Mouse (Mus musculus) liver, embryonic 14.5 days (tissue): ENCODE results near the gene Necab3. TPM values are rescaled to one million over a fixed set of nuclear protein-coding genes. Genes with fewer than 3 reads are reported as not detected.

Experiments used
- ATAC-seq: fragments of 200-750 bp; cut with Nextera tagmentation; 2 replicates; pipeline ENCODE4 v1.8.0; 2017; ENCODE audit warnings: moderate number of reproducible peaks, mild to moderate bottlenecking, moderate library complexity; ENCODE audit not compliant: insufficient read depth
- DNase-seq, 3 experiments: peaks; one replicate each; pipeline ENCODE4 v3.0.0-alpha.2; 2012 to 2013; ENCODE audit warnings: low read depth in 3 of 3, low spot score in 3 of 3
- H3K27ac ChIP-seq: fragments of 300-500 bp; sonication (generic); 2 replicates; pipeline ENCODE4 v1.5.1; 2014; ENCODE audit warnings: moderate library complexity, mild to moderate bottlenecking, control low read depth, inconsistent platforms
- H3K27me3 ChIP-seq: fragments of 300-500 bp; sonication (generic); 2 replicates; pipeline ENCODE4 v1.6.1; 2014; ENCODE audit warnings: mild to moderate bottlenecking, low read length, moderate library complexity; ENCODE audit not compliant: control insufficient read depth, insufficient read depth
- H3K36me3 ChIP-seq: fragments of 300-500 bp; sonication (generic); replicated peaks from 2 replicates; pipeline ENCODE4 v1.6.1; 2014; ENCODE audit warnings: low read depth; ENCODE audit not compliant: control insufficient read depth, insufficient read depth
- H3K4me1 ChIP-seq, 2 experiments: fragments of 200-500 bp in 1 of 2; fragments of 300-500 bp in 1 of 2; sonication (generic) in 1 of 2; replicated peaks; 2 replicates each; pipeline ENCODE4 v1.6.1; 2012 to 2014; ENCODE audit warnings: antibody characterized with exemption in 1 of 2, inconsistent platforms in 1 of 2, low read length in 1 of 2; ENCODE audit not compliant: control insufficient read depth in 2 of 2, insufficient read depth in 2 of 2
- H3K4me2 ChIP-seq: fragments of 300-500 bp; sonication (generic); 2 replicates; pipeline ENCODE4 v1.6.1; 2014; ENCODE audit warnings: low read depth, mild to moderate bottlenecking, control low read depth, moderate library complexity
- H3K4me3 ChIP-seq, 2 experiments: fragments of 200-500 bp in 1 of 2; fragments of 300-500 bp in 1 of 2; sonication (generic) in 1 of 2; 2 replicates each; pipeline ENCODE4 v1.5.1; 2012 to 2014; ENCODE audit warnings: low read depth in 2 of 2, low read length in 2 of 2, mild to moderate bottlenecking in 2 of 2, control low read depth in 1 of 2, inconsistent platforms in 1 of 2, moderate library complexity in 1 of 2; ENCODE audit not compliant: insufficient read depth in 1 of 2
- H3K9ac ChIP-seq: fragments of 300-500 bp; sonication (generic); replicated peaks from 2 replicates; pipeline ENCODE4 v1.6.1; 2014; ENCODE audit warnings: mild to moderate bottlenecking, control low read depth, moderate library complexity
- H3K9me3 ChIP-seq: fragments of 300-500 bp; sonication (generic); 2 replicates; pipeline ENCODE4 v1.6.1; 2016; ENCODE audit warnings: low read length, mixed read lengths; ENCODE audit not compliant: control insufficient read depth
- CTCF ChIP-seq: IDR thresholded peaks from 2 replicates; pipeline ENCODE4 v1.5.1; 2016; ENCODE audit warnings: antibody characterized with exemption, low read depth, control low read depth
- EP300 ChIP-seq: IDR thresholded peaks from 2 replicates; pipeline ENCODE4 v1.6.1; 2016; ENCODE audit warnings: antibody characterized with exemption, low read depth
- WGBS: fragments of 180-500 bp; shearing (Covaris S2); extraction: QIAGEN DNeasy Blood & Tissue Kit; methylation state at CpG from one replicate; pipeline ENCODE4 v1.1.7; 2014; ENCODE audit not compliant: insufficient replicate concordance; 5-methylcytosine and 5-hydroxymethylcytosine counted together
- polyA plus RNA-seq, 2 experiments: library from polyadenylated mRNA; depleted of rRNA in 1 of 2; stranded (reverse) in 1 of 2; unstranded in 1 of 2; fragments of >200 nt; fragmentation: Nextera tagmentation in 1 of 2; extraction: Ambion mirVana in 1 of 2; gene quantifications; 2 replicates each; pipeline versions ENCODE4 v1.2.1 to v1.2.3; 2012 to 2014

The Necab3 gene
- polyA plus RNA-seq, 2 experiments = 0.80 to 0.96 TPM

DNA sequence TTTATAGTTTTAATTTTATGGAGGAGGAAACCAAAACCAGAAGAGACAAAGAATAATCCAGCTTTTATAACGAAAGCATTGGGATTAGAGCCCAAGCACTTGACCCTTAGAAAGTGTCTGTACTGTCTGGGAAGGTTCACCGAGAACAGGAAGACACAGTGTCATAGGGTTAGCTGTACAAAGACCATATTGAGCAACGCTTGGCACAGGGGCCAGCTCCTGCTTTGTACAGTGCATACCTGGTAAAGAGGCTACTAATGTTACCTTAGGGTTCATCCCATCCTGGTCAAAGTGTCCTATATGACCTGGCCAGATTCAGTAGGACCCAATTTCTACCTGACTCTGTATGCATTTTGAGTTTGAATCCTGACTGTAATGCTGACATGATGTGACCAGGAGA lies 42.6 kb upstream of the Necab3 start:
- ATAC-seq (no peak), DNase-seq (no peak)
- H3K4me3 ChIP-seq = no peak overlapping the region
- no peaks in the 10 kb centered on the region for H3K36me3 ChIP-seq
- H3K9ac ChIP-seq = no peak overlapping the region
- no peaks in the 10 kb centered on the region for H3K27me3 ChIP-seq
- no peak overlapping the region for H3K27ac ChIP-seq
- no peaks in the 10 kb centered on the region for H3K9me3 ChIP-seq
- H3K4me2 ChIP-seq = peak overlapping the region; percentile 13; the same call in 1 of the 2 replicates
- TF ChIP-seq CTCF = no peak
- no peak for TF ChIP-seq EP300
- peaks cover 14 to 21% of the 10 kb centered on the region in 2 experiments for H3K4me1 ChIP-seq
- 68% methylated on average over 3 of the region's 3 CpGs for WGBS

- H3K9me3 ChIP-seq = no peaks in the 10 kb centered on the region
- 57% methylated on average over 6 of the region's 6 CpGs for WGBS
- no peaks in the 10 kb centered on the region for H3K27me3 ChIP-seq
- H3K36me3 ChIP-seq = no peaks in the 10 kb centered on the region; the same call in 1 of the 2 replicates
- no peak for DNase-seq
- ATAC-seq = no peak
- H3K4me3 ChIP-seq = no peak overlapping the region
- TF ChIP-seq EP300 = no peak
- peak; percentile 26 for TF ChIP-seq CTCF
- no peak overlapping the region for H3K4me2 ChIP-seq
- H3K4me1 ChIP-seq = peaks cover 14 to 21% of the 10 kb centered on the region in 2 experiments
- H3K9ac ChIP-seq = no peak overlapping the region
- H3K27ac ChIP-seq = no peak overlapping the region
Observed at GRCm38 (mm10) chr2:154600586-154600985, 41.9 kb upstream of the Necab3 start.

DNA sequence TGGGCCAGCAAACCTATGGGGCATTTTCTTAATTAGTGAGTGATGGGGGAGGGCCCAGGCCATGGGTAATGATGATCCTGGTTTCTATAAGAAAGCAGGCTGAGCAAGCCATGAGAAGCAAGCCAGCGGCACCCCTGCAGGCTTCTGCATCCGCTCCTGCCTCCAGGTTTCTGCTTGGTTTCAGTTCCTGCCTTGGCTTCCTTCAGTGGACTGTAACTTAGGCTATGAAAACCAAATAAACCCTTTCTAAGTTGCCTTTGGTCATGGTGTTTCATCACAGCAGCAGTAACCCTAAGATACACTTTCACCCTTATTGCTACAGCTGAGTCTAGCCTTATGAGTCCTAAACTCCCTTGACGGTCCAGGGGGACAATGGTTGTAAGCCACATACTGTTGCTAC lies 38.7 kb upstream of the Necab3 start:
- no peak for TF ChIP-seq EP300
- no peak for TF ChIP-seq CTCF
- DNase-seq = no peak
- H3K4me3 ChIP-seq = no peak overlapping the region

DNA sequence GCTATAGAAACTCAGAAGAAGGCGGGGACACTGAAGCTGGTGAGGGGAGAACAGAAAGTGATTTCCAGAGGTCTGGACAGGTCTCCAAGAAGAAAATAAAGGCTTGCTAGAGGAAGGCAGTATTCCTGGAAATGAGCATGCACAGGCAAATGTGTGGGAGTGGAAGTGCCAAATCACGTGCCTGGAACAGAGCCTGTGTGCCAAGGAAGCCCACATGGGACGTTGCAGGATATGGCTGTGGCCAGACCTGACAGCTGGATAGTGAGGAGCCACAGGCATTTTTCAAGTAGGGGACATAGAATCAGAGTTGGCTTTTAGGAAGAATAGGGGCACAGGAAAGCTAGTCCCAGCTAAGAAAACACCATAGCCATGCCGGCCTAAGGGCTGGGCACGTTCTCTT lies 37.1 kb upstream of the Necab3 start:
- Histone ChIP-seq H3K4me1 (0 out of 4 replicates have a peak, but pooled peaks cover 0 to 2% of the 10 kb centered on the region in 2 experiments), H3K9ac (no peak overlapping the region), H3K9me3 (no peaks in the 10 kb centered on the region), H3K27me3 (no peaks in the 10 kb centered on the region), H3K4me3 (no peak overlapping the region), H3K4me2 (no peak overlapping the region), H3K27ac (no peak overlapping the region), H3K36me3 (no peaks in the 10 kb centered on the region; the same call in 1 of the 2 replicates)
- DNase-seq = no peak
- no peak for ATAC-seq
- no peak for TF ChIP-seq EP300
- no peak for TF ChIP-seq CTCF
- 76% methylated on average over 5 of the region's 5 CpGs for WGBS

More for the DNA sequence above, 38.7 kb upstream of the Necab3 start:
- no peak overlapping the region for H3K4me2 ChIP-seq
- H3K4me1 ChIP-seq = peaks cover 0 to 6% of the 10 kb centered on the region in 2 experiments; a peak in 1 of 4 replicates
- no peak for ATAC-seq
- H3K36me3 ChIP-seq = no peaks in the 10 kb centered on the region; the same call in 1 of the 2 replicates
- H3K9me3 ChIP-seq = no peaks in the 10 kb centered on the region
- no peak overlapping the region for H3K9ac ChIP-seq
- H3K27me3 ChIP-seq = no peaks in the 10 kb centered on the region
- no peak overlapping the region for H3K27ac ChIP-seq
- WGBS = 85% methylated on average over 3 of the region's 3 CpGs

GRCm38 (mm10) chr2:154593025-154593424 lies 34.3 kb upstream of the Necab3 start:
- 52% methylated on average over 3 of the region's 3 CpGs for WGBS
- DNase-seq = no peak
- Histone ChIP-seq H3K27me3 (no peaks in the 10 kb centered on the region), H3K9ac (no peak overlapping the region), H3K27ac (no peak overlapping the region), H3K9me3 (no peaks in the 10 kb centered on the region), H3K4me3 (no peak overlapping the region), H3K4me2 (no peak overlapping the region), H3K36me3 (no peaks in the 10 kb centered on the region; the same call in 1 of the 2 replicates), H3K4me1 (no peaks in the 10 kb centered on the region)
- TF ChIP-seq EP300 (no peak), CTCF (peak; percentile 88)
- ATAC-seq = no peak
